Mouse (Mus musculus): Measurements from ENCODE around the gene Ccdc85c.

- TF ChIP-seq CTCF (IDR thresholded peaks at IDR 0.05; ENCODE audit: control insufficient read depth, insufficient read depth, insufficient read length) (no peak), MYOD1 (IDR thresholded peaks at IDR 0.05; ENCODE audit: control insufficient read depth, insufficient read length, low read depth) (no peak), USF1 (IDR thresholded peaks at IDR 0.05; ENCODE audit: low read depth) (no peak), MYOG (IDR thresholded peaks at IDR 0.05; ENCODE audit: control insufficient read depth, extremely low read depth, insufficient read length) (no peak), MAX (IDR thresholded peaks at IDR 0.05) (no peak), CEBPB (IDR thresholded peaks at IDR 0.05; ENCODE audit: low read depth) (no peak), FOSL1 (IDR thresholded peaks at IDR 0.05; ENCODE audit: insufficient read depth, low read length, poor library complexity, severe bottlenecking) (no peak)
These were observed 38.1 kb upstream of the Ccdc85c start for GRCm38 (mm10) chr12:108313244-108313772.
